Comparison of ENCODE assay signal across 8 mouse cellular contexts in the genomic region with DNA sequence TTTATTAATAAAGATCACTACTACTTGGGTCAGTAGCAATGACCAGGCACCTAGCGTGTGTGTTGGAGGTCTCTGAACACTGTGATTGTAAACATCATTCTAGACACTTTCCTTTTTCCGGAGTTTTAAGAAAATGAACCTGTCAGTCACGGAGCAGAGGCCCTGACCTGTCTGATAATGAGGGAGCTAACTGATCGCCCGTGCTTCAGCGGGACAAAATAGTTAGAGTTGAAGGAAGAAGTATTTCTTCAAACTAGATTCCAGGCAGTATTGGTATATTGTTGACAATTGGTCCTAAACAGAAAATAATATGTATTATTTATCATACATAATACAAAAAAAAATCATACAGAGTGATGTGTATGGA. TPM values are rescaled to one million over a fixed set of nuclear protein-coding genes. Genes with fewer than 3 reads are reported as not detected.
DNase-seq lines count a peak whose midpoint lies in the region; ATAC-seq and TF ChIP-seq lines count a peak whose summit lies in the region.

No protein-coding gene starts in this region.

- peaks cover 3% of the 10 kb centered on the region; the same call in 1 of the 2 replicates for H3K4me1 ChIP-seq in heart, embryonic 16.5 days (ENCODE audit: control insufficient read depth, insufficient read depth, low read length)
- H3K4me1 ChIP-seq in MEL (ENCODE audit: control insufficient read depth in 1 of 2, insufficient read depth in 2 of 2, low read length in 2 of 2) = peaks cover 0 to 11% of the 10 kb centered on the region in 2 experiments; a peak in 2 of 4 replicates
- H3K4me1 ChIP-seq in hindbrain, embryonic 11.5 days (replicated peaks; ENCODE audit: control insufficient read depth, insufficient read depth, low read length) = no peaks in the 10 kb centered on the region
- H3K4me1 ChIP-seq in midbrain, embryonic 11.5 days (ENCODE audit: control insufficient read depth, insufficient read depth, low read length) = no peaks in the 10 kb centered on the region

- peaks cover 9% of the 10 kb centered on the region for H3K79me2 ChIP-seq in MEL (ENCODE audit: control insufficient read depth, insufficient read depth, low read length, poor library complexity)

- no peaks in the 10 kb centered on the region for H3K27me3 ChIP-seq in heart, embryonic 16.5 days (ENCODE audit: control insufficient read depth, insufficient read depth, low read length)
- H3K27me3 ChIP-seq in MEL (ENCODE audit: control insufficient read depth in 1 of 2, insufficient read depth in 2 of 2, low read length in 2 of 2) = no peaks in the 10 kb centered on the region
- H3K27me3 ChIP-seq in hindbrain, embryonic 11.5 days (ENCODE audit: control insufficient read depth, insufficient read depth, low read length) = no peaks in the 10 kb centered on the region
- no peaks in the 10 kb centered on the region for H3K27me3 ChIP-seq in midbrain, embryonic 11.5 days (ENCODE audit: control insufficient read depth, insufficient read depth, low read length)

- no peak for TF ChIP-seq CTCF in MEL (IDR thresholded peaks at IDR 0.05 in 2 of 3, conservative IDR thresholded peaks at IDR 0.05 in 1 of 3; ENCODE audit: control insufficient read depth in 1 of 3, insufficient read depth in 1 of 3, low read depth in 2 of 3, low read length in 3 of 3, poor library complexity in 1 of 3, severe bottlenecking in 1 of 3)

- no peak for TF ChIP-seq RAD21 in MEL (IDR thresholded peaks at IDR 0.05; ENCODE audit: low read depth, low read length)

- peaks cover 5% of the 10 kb centered on the region; the same call in 1 of the 2 replicates for H3K36me3 ChIP-seq in heart, embryonic 16.5 days (ENCODE audit: control insufficient read depth, insufficient read depth)
- H3K36me3 ChIP-seq in MEL (ENCODE audit: control insufficient read depth in 1 of 2, insufficient read depth in 2 of 2, low read length in 2 of 2) = peaks cover 0 to 10% of the 10 kb centered on the region in 2 experiments; a peak in 3 of 4 replicates
- no peaks in the 10 kb centered on the region for H3K36me3 ChIP-seq in hindbrain, embryonic 11.5 days (ENCODE audit: control insufficient read depth, insufficient read depth, low read length)
- H3K36me3 ChIP-seq in midbrain, embryonic 11.5 days (ENCODE audit: control insufficient read depth, insufficient read depth, low read length) = no peaks in the 10 kb centered on the region

- no peak for TF ChIP-seq POLR2A in MEL (IDR thresholded peaks at IDR 0.05; ENCODE audit: control insufficient read depth in 1 of 2, insufficient read depth in 1 of 2, low read depth in 1 of 2, low read length in 2 of 2, poor library complexity in 1 of 2)

- ATAC-seq in heart, embryonic 16.5 days (replicated peaks; ENCODE audit: extremely low read depth, insufficient read depth, low FRiP score) = no peak
- no peak for ATAC-seq in hindbrain, embryonic 11.5 days (ENCODE audit: low FRiP score)
- ATAC-seq in midbrain, embryonic 11.5 days (ENCODE audit: low FRiP score) = no peak

- no peaks in the 10 kb centered on the region for H3K9me3 ChIP-seq in heart, embryonic 16.5 days (replicated peaks; ENCODE audit: control insufficient read depth, low read length)
- no peaks in the 10 kb centered on the region for H3K9me3 ChIP-seq in MEL (replicated peaks; ENCODE audit: insufficient read depth, low read length)
- no peaks in the 10 kb centered on the region for H3K9me3 ChIP-seq in hindbrain, embryonic 11.5 days (ENCODE audit: control insufficient read depth, low read length)
- no peaks in the 10 kb centered on the region for H3K9me3 ChIP-seq in midbrain, embryonic 11.5 days (ENCODE audit: control insufficient read depth, low read length)

- intact Hi-C loops in heart, postnatal 25 days (cut with DNase I) = loop anchor here (10.0 kb wide), 1 partner anchor 158 kb away; the partner anchor contains the start of genes Dcaf17 and Mettl8

- H3K4me2 ChIP-seq in heart, embryonic 16.5 days (ENCODE audit: low read depth, low read length) = peak overlapping the region; percentile 78
- peak overlapping the region; percentile 48 for H3K4me2 ChIP-seq in hindbrain, embryonic 11.5 days (replicated peaks; ENCODE audit: low read depth, low read length)
- peak overlapping the region; percentile 66 for H3K4me2 ChIP-seq in midbrain, embryonic 11.5 days

- H3K27ac ChIP-seq in heart, embryonic 16.5 days (ENCODE audit: low read length) = peak overlapping the region; percentile 84
- H3K27ac ChIP-seq in MEL (ENCODE audit: control insufficient read depth, low read depth, low read length) = peak overlapping the region; percentile 53
- peak overlapping the region; percentile 77 for H3K27ac ChIP-seq in hindbrain, embryonic 11.5 days (ENCODE audit: low read depth, low read length)
- H3K27ac ChIP-seq in midbrain, embryonic 11.5 days (ENCODE audit: low read depth, low read length) = no peak overlapping the region

- no peak for TF ChIP-seq EP300 in MEL (IDR thresholded peaks at IDR 0.05; ENCODE audit: low read depth in 1 of 2, low read length in 2 of 2)

- no peak for DNase-seq in heart, postnatal 25 days (ENCODE audit: low spot score)
- peak; percentile 51 for DNase-seq in MEL (ENCODE audit: low read depth, low spot score)
- no peak for DNase-seq in hindbrain, embryonic 11.5 days (ENCODE audit: low spot score)
- DNase-seq in midbrain, embryonic 11.5 days (ENCODE audit: low spot score, missing footprints) = no peak
- DNase-seq in frontal cortex, adult 2 months (ENCODE audit: extremely low spot score in 1 of 2, low spot score in 1 of 2) = no peak
- DNase-seq in cerebellum, postnatal 10 days = no peak
- DNase-seq in spleen, adult 12 weeks (ENCODE audit: low spot score) = no peak

- WGBS in heart, embryonic 16.5 days = under 1% methylated on average over 6 of the region's 6 CpGs
- 1% methylated on average over 6 of the region's 6 CpGs for WGBS in hindbrain, embryonic 11.5 days
- 3% methylated on average over 6 of the region's 6 CpGs for WGBS in midbrain, embryonic 11.5 days

- peak overlapping the region; percentile 98 for H3K4me3 ChIP-seq in heart, embryonic 16.5 days (ENCODE audit: low read length)
- H3K4me3 ChIP-seq in MEL (ENCODE audit: control insufficient read depth in 1 of 2, insufficient read depth in 1 of 2, low read depth in 2 of 2, low read length in 2 of 2) = peak overlapping the region; percentile 94 to 98
- peak overlapping the region; percentile 93 for H3K4me3 ChIP-seq in hindbrain, embryonic 11.5 days (ENCODE audit: low read depth, low read length)
- peak overlapping the region; percentile 97 for H3K4me3 ChIP-seq in midbrain, embryonic 11.5 days (ENCODE audit: low read depth, low read length)

- H3K9ac ChIP-seq in heart, embryonic 16.5 days (ENCODE audit: low read length) = peak overlapping the region; percentile 99
- H3K9ac ChIP-seq in MEL (ENCODE audit: control insufficient read depth, low read depth, low read length, poor library complexity, severe bottlenecking) = peak overlapping the region; percentile 94
- peak overlapping the region; percentile 88 for H3K9ac ChIP-seq in hindbrain, embryonic 11.5 days (ENCODE audit: low read depth, low read length)
- H3K9ac ChIP-seq in midbrain, embryonic 11.5 days (ENCODE audit: low read length) = peak overlapping the region; percentile 97

TF ChIP-seq in MEL, 35 proteins besides CTCF, POLR2A, EP300 and RAD21:
- TF ChIP-seq CHD1 (IDR thresholded peaks at IDR 0.05; ENCODE audit: low read depth, low read length) = 0 out of 2 replicates have a peak, but pooled peaks have one; percentile 22
- no peak for TF ChIP-seq UBTF (IDR thresholded peaks at IDR 0.05; ENCODE audit: borderline replicate concordance, insufficient read depth, low read depth, low read length)
- no peak for TF ChIP-seq SIN3A (IDR thresholded peaks at IDR 0.05; ENCODE audit: low read length)
- peak; percentile 47; the same call in 1 of the 2 replicates for TF ChIP-seq GATA1 (IDR thresholded peaks at IDR 0.05; ENCODE audit: low read depth, low read length)
- TF ChIP-seq MXI1 (IDR thresholded peaks at IDR 0.05; ENCODE audit: low read depth, low read length) = no peak

RNA-seq across cellular contexts. Expression of gene Dync1i2, which starts 0.8 kb away (rescaled TPM):
- polyA plus RNA-seq in heart, embryonic 16.5 days (2015; fragmentation: Nextera tagmentation; extraction: Ambion mirVana) = 55.6 and 64.1 TPM in 2 replicates
- 10 to 100 TPM; 55.8 to 63.1 TPM for total RNA-seq in heart, postnatal 25 days (2021)
- total RNA-seq in MEL (2012; rRNA removed) = 21.8 and 23.3 TPM in 2 replicates
- polyA plus RNA-seq in MEL (2012; ENCODE audit: insufficient read depth in 1 of 2, insufficient read length in 2 of 2, low read depth in 1 of 2, low replicate concordance in 2 of 2, missing spikeins in 1 of 2) = 100 to 1,000 TPM in 1 of 2 experiments, 10 to 100 TPM in 1; 59.1 to 156 TPM
- polyA plus RNA-seq in hindbrain, embryonic 11.5 days (2014; fragmentation: Nextera tagmentation; extraction: Ambion mirVana) = 166 and 195 TPM in 2 replicates
- 189 and 206 TPM in 2 replicates for polyA plus RNA-seq in midbrain, embryonic 11.5 days (2014; fragmentation: Nextera tagmentation; extraction: Ambion mirVana)
- polyA plus RNA-seq in frontal cortex, adult 2 months (2012; rRNA removed) = 163 and 175 TPM in 2 replicates
